Mouse (Mus musculus) stomach, embryonic 16.5 days (tissue): ENCODE measurements around the gene Slc39a8. TPM values are rescaled to one million over a fixed set of nuclear protein-coding genes. Genes with fewer than 3 reads are reported as not detected.

Experiments
- ATAC-seq: fragments of 200-750 bp; cut with Nextera tagmentation; 2 replicates; pipeline ENCODE4 v1.8.0; 2017; ENCODE audit warnings: moderate number of reproducible peaks, moderate TSS enrichment; ENCODE audit not compliant: insufficient read depth, low FRiP score
- H3K27ac ChIP-seq: fragments of 300-500 bp; sonication (generic); 2 replicates; pipeline ENCODE4 v1.5.1; 2014; ENCODE audit warnings: low read length
- H3K27me3 ChIP-seq: fragments of 300-500 bp; sonication (generic); 2 replicates; pipeline ENCODE4 v1.6.1; 2014; ENCODE audit warnings: low read length, control low read depth, mixed read lengths; ENCODE audit not compliant: control insufficient read depth, insufficient read depth
- H3K36me3 ChIP-seq: fragments of 300-500 bp; sonication (generic); 2 replicates; pipeline ENCODE4 v1.6.1; 2014; ENCODE audit warnings: low read length; ENCODE audit not compliant: control insufficient read depth, insufficient read depth
- H3K4me1 ChIP-seq: fragments of 300-500 bp; sonication (generic); 2 replicates; pipeline ENCODE4 v1.6.1; 2014; ENCODE audit warnings: low read length, control low read depth, mixed read lengths; ENCODE audit not compliant: control insufficient read depth, insufficient read depth
- H3K4me2 ChIP-seq: fragments of 300-500 bp; sonication (generic); 2 replicates; pipeline ENCODE4 v1.6.1; 2014; ENCODE audit warnings: low read depth, low read length, mixed read lengths
- H3K4me3 ChIP-seq: fragments of 300-500 bp; sonication (generic); replicated peaks from 2 replicates; pipeline ENCODE4 v1.5.1; 2014; ENCODE audit warnings: mild to moderate bottlenecking, low read length
- H3K9ac ChIP-seq: fragments of 300-500 bp; sonication (generic); 2 replicates; pipeline ENCODE4 v1.6.1; 2014; ENCODE audit warnings: low read length
- H3K9me3 ChIP-seq: fragments of 300-500 bp; sonication (generic); replicated peaks from 2 replicates; pipeline ENCODE4 v1.6.1; 2016; ENCODE audit warnings: low read length, control low read depth; ENCODE audit not compliant: control insufficient read depth
- WGBS: fragments of 180-500 bp; shearing (Covaris S2); extraction: QIAGEN DNeasy Blood & Tissue Kit; methylation state at CpG from one replicate; pipeline ENCODE4 v1.1.7; 2014; 5-methylcytosine and 5-hydroxymethylcytosine counted together
- polyA plus RNA-seq: library from polyadenylated mRNA; unstranded; fragments of >200 nt; fragmentation: Nextera tagmentation; extraction: Ambion mirVana; gene quantifications from 2 replicates; pipeline ENCODE4 v1.2.1, GENCODE M21; 2015

Gene Slc39a8
- polyA plus RNA-seq, 1 experiment from 2014 or later: 8.1 TPM

DNA sequence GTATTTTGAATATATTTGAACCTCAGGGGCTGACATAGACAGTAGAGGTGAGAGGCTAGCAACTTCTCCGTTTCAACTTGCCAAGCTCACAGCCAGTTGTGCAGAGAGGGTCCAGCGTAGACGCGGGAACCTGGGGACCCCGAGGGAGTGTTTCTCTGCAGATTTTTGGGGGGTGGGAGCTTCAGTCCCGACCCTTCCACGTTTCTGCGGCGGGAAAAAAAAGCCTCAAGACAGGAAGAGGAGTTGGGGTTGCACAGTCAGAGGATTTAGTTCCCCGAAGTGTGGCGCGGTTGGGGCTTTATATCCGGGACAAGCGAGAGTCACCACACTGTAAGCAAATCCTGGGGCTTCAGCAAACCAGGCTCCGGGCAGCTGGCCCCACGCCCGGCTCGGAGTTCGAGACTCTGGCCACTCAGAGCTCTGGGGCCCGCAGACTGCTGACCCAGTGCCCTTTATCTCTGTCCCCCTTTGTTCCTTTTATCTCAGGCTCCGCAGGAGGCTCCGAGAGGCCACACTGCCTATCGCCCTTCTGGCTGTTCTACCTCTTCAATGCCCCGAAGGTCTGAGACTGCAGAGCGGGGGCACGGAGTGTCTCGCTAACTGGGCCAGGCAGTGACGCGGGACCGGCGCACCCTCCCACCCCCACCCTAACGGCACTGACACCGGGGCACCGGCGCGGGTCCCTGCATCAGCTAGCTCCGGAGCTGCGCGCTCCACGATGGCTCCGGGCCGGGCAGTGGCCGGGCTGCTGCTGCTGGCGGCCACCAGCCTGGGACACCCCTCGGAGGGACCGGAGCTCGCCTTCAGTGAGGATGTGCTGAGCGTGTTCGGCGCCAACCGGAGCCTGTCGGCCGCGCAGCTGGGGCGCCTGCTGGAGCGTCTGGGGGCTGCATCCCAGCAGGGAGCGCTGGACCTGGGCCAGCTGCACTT is 940 bp downstream of the Slc39a8 start:
- H3K4me2 ChIP-seq: peak overlapping the region; percentile 99
- peak overlapping the region; percentile 72 for H3K4me3 ChIP-seq
- ATAC-seq: peak; percentile 75
- H3K27ac ChIP-seq: peak overlapping the region; percentile 79
- H3K27me3 ChIP-seq: no peaks in the 10 kb centered on the region
- H3K36me3 ChIP-seq: no peaks in the 10 kb centered on the region
- H3K4me1 ChIP-seq: peaks cover 15% of the 10 kb centered on the region
- peak overlapping the region; percentile 78 for H3K9ac ChIP-seq
- under 1% methylated on average over 57 of the region's 57 CpGs for WGBS
- no peaks in the 10 kb centered on the region for H3K9me3 ChIP-seq

DNA sequence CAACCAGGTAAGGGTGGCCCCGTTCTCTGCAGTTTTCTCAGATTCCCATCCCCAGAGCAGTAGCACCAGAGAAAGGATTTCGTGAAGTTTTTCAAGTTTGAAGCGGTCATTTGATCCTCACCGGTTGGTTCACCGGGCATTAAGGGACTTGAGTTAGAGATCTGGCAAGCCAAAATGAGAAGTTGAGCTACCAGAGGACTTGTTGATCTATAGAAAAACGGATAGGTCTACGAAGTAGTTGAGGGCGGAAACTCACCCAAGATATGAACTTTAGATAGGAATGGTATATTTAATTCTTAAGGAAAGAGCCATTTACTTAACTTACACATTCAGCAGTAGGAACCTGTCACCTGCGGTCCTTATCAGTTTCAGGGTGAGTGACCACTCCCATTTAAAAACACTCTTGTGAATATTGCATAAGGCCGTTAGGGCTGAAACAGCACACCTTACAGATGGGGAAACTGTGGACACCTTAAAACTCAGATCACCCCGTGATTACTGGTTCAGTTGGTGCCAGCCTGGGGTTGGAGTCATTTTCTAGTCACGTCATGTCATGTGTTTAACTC is 1.7 kb downstream of the Slc39a8 start:
- Histone ChIP-seq H3K9ac (peak overlapping the region; percentile 78), H3K27ac (peak overlapping the region; percentile 79; the same call in 1 of the 2 replicates)
- WGBS: 22% methylated on average over 12 of the region's 12 CpGs

DNA sequence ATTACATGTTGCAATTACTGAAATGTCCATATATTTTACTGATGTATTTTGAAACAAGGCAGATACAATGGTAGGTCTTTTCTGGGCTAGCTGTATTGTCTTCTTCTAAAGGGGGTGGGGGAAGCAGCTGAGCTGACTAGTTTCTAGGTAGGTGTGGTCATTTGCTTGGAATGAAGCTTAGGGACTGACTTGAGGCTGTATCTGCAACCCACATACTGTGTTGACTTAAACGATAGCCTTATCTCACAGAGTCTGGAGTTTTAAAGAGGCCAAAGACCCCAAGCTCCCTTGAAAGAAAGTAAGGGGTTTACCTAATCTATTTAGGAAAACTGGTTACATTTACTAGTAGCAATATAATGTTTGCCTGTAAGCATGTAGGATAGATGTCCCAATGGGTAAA is 2.9 kb downstream of the Slc39a8 start:
- H3K9me3 ChIP-seq: no peaks in the 10 kb centered on the region
- no peak overlapping the region for H3K27ac ChIP-seq
- peaks cover 15% of the 10 kb centered on the region for H3K4me1 ChIP-seq
- no peak for ATAC-seq
- H3K27me3 ChIP-seq: no peaks in the 10 kb centered on the region
- no peak overlapping the region for H3K4me2 ChIP-seq
- no peak overlapping the region for H3K4me3 ChIP-seq
- WGBS: 28% methylated on average over 1 of the region's 1 CpGs
- no peak overlapping the region for H3K9ac ChIP-seq
- no peaks in the 10 kb centered on the region for H3K36me3 ChIP-seq

More for the DNA sequence above, 1.7 kb downstream of the Slc39a8 start:
- peak overlapping the region; percentile 99 for H3K4me2 ChIP-seq
- H3K27me3 ChIP-seq: no peaks in the 10 kb centered on the region
- H3K4me1 ChIP-seq: peaks cover 15% of the 10 kb centered on the region
- no peaks in the 10 kb centered on the region for H3K9me3 ChIP-seq
- H3K4me3 ChIP-seq: peak overlapping the region; percentile 72
- no peaks in the 10 kb centered on the region for H3K36me3 ChIP-seq
- ATAC-seq: no peak; the same call in 1 of the 2 replicates

DNA sequence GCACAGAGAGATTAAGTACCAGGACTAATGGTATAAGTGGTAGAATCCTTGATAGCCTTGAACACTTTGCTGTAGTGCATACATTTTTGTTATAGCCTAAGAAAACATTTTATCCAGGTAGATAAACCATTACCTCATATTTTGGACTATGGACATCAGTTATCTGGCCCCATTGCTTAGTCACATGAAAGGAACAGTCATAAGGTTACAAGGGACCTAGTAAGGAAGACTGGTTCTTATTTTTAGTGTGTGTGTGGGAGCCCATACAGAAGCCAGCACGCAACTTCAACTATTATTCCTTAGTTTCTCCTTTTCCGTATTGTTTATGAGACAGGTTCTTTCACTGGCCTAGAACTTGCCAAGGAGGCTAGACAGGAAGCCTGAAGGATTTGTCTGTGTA is 7.4 kb downstream of the Slc39a8 start:
- Histone ChIP-seq H3K27ac (no peak overlapping the region), H3K9me3 (no peaks in the 10 kb centered on the region), H3K4me2 (no peak overlapping the region), H3K9ac (no peak overlapping the region), H3K27me3 (no peaks in the 10 kb centered on the region), H3K4me3 (no peak overlapping the region), H3K4me1 (peaks cover 3% of the 10 kb centered on the region; the same call in 1 of the 2 replicates), H3K36me3 (no peaks in the 10 kb centered on the region)
- 97% methylated on average over 2 of the region's 2 CpGs for WGBS
- no peak for ATAC-seq

DNA sequence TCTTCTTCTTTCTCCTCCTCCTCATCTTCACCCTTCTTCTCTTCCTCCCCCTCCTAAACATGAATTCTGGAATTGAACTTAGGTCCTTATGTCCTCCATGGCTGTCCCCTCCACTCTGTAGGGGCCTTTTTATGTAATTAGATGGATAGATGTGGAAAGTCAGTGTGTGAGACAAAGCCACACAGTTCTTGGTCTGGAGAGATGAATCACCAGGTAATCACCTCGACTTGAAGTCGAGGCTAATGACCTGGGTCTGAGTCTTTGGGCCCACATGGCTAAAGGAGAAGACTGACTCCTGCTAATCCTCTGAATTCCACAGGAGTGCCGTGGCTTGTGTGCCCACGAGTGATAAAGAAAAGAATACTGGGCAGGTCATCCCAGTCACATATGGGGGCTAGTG is 7.8 kb downstream of the Slc39a8 start:
- Histone ChIP-seq H3K9me3 (no peaks in the 10 kb centered on the region), H3K27ac (no peak overlapping the region), H3K4me3 (no peak overlapping the region), H3K4me1 (peaks cover 2% of the 10 kb centered on the region; the same call in 1 of the 2 replicates), H3K36me3 (no peaks in the 10 kb centered on the region), H3K9ac (no peak overlapping the region), H3K27me3 (no peaks in the 10 kb centered on the region), H3K4me2 (no peak overlapping the region)
- WGBS: 66% methylated on average over 4 of the region's 4 CpGs
- ATAC-seq: no peak

DNA sequence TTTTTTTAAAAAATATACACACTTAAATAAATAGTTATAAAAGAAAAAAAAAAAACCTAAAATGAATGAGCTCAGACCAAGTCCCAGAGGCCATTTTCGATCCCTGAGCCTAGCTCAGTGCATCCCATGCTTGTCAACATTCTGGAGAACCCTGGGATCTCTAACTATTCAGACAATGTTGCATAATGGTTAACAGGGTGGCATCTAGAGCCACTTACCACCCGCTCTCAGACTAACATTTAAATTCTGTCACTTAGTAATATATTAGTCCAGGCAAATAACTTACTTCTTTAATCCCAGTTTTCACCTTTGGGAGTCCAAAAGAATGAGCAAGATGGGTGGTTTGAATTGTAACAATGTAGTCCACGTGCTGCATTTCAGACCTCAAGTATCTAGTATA is 9.9 kb downstream of the Slc39a8 start:
- H3K4me1 ChIP-seq: no peaks in the 10 kb centered on the region
- no peaks in the 10 kb centered on the region for H3K36me3 ChIP-seq
- WGBS: 83% methylated on average over 3 of the region's 3 CpGs
- no peak overlapping the region for H3K9ac ChIP-seq
- no peak overlapping the region for H3K4me2 ChIP-seq
- ATAC-seq: no peak
- no peaks in the 10 kb centered on the region for H3K9me3 ChIP-seq
- H3K27me3 ChIP-seq: no peaks in the 10 kb centered on the region
- H3K4me3 ChIP-seq: no peak overlapping the region
- no peak overlapping the region for H3K27ac ChIP-seq

DNA sequence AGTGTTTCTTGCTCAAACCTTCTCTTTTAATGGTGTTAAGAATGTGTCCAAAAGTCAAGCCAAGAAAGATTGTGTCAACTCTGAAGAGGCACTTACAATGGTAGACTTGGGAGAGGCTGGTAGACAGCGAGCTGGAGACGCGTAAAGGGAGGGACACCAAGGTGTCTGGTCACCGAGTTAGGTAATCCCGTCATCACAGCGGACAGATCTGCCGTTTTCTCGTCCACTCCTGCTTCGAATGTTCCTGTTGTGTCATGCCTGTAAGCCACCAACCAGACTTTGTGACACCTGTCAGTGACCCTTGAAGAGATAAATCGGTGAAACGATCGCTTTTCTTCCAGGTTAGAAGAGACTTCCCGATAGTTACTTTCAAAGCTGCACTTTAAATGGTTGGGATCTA is 14.5 kb downstream of the Slc39a8 start:
- 92% methylated on average over 13 of the region's 13 CpGs for WGBS

DNA sequence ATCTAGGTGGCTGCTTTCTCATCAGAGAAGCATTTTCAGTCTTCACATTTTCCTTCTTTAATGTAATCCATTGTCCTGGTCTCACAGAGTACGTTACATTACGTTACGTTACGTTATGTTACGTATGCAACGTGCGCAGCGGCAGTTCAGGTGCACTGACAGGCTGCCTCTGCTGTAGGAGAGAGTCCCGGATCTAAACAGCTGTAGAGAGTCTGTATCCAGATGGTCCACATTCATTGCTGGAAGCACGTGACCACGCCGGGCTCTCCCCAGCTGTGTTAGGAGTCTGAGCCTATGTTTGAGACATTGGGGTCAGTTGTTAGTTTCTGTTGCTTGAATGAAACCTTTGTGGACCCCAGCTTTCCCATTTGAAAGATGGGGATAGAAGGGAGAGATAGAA is 15.1 kb downstream of the Slc39a8 start:
- Histone ChIP-seq H3K9ac (no peak overlapping the region), H3K9me3 (no peaks in the 10 kb centered on the region), H3K27me3 (no peaks in the 10 kb centered on the region), H3K36me3 (no peaks in the 10 kb centered on the region), H3K4me1 (no peaks in the 10 kb centered on the region), H3K4me3 (no peak overlapping the region), H3K4me2 (no peak overlapping the region), H3K27ac (no peak overlapping the region)
- 68% methylated on average over 12 of the region's 12 CpGs for WGBS
- no peak; the same call in 1 of the 2 replicates for ATAC-seq

More for the DNA sequence above, 14.5 kb downstream of the Slc39a8 start:
- no peaks in the 10 kb centered on the region for H3K9me3 ChIP-seq
- no peaks in the 10 kb centered on the region for H3K27me3 ChIP-seq
- H3K4me2 ChIP-seq: no peak overlapping the region
- no peak overlapping the region for H3K9ac ChIP-seq
- H3K4me1 ChIP-seq: no peaks in the 10 kb centered on the region
- no peak for ATAC-seq
- no peak overlapping the region for H3K4me3 ChIP-seq
- H3K36me3 ChIP-seq: no peaks in the 10 kb centered on the region
- H3K27ac ChIP-seq: no peak overlapping the region
